Mouse (Mus musculus) E14TG2a.4 (cell line): ENCODE data around the gene Kcnj8.

Experiments used
- CTCF ChIP-seq: conservative IDR thresholded peaks from 2 replicates; pipeline ENCODE4 v1.5.1; 2014; ENCODE audit warnings: low read length
- POU5F1 ChIP-seq: IDR thresholded peaks from 2 replicates; pipeline ENCODE4 v1.6.1; 2014; ENCODE audit warnings: low read length, borderline replicate concordance

- TF ChIP-seq CTCF (peak; percentile 67), POU5F1 (no peak)
Measured at GRCm38 (mm10) chr6:142558076-142558475, 13.3 kb downstream of the Kcnj8 start.
